Mouse (Mus musculus): ENCODE results near the gene Prkca.
A peak's percentile ranks its signal among the peaks of the same experiment; 100 is the strongest.

Gene Prkca

GRCm38 (mm10) chr11:108064401-108064800 lies 279.3 kb downstream of the Prkca start:
- DNase-seq (ENCODE audit: low spot score) = no peak

DNA sequence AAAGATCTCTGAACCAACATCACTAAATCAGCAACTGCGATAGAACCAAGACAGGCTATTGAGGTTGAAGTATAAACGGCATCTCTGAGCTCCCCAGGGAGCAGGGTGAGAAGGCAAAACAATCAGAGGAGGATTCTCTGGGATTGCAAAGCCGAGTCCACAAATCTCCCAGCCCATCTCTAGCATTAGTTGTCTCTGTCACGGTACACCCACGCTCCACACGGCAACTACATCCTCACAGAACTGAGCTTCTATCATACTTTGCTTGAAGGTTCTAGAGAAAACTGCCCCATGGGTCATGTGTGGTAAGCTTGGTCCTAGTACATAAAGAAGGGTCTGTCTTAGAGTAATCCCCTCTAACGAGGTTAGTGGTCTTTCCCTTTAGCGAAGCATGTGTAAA lies 280.6 kb downstream of the Prkca start:
- DNase-seq (ENCODE audit: low spot score) = no peak

DNA sequence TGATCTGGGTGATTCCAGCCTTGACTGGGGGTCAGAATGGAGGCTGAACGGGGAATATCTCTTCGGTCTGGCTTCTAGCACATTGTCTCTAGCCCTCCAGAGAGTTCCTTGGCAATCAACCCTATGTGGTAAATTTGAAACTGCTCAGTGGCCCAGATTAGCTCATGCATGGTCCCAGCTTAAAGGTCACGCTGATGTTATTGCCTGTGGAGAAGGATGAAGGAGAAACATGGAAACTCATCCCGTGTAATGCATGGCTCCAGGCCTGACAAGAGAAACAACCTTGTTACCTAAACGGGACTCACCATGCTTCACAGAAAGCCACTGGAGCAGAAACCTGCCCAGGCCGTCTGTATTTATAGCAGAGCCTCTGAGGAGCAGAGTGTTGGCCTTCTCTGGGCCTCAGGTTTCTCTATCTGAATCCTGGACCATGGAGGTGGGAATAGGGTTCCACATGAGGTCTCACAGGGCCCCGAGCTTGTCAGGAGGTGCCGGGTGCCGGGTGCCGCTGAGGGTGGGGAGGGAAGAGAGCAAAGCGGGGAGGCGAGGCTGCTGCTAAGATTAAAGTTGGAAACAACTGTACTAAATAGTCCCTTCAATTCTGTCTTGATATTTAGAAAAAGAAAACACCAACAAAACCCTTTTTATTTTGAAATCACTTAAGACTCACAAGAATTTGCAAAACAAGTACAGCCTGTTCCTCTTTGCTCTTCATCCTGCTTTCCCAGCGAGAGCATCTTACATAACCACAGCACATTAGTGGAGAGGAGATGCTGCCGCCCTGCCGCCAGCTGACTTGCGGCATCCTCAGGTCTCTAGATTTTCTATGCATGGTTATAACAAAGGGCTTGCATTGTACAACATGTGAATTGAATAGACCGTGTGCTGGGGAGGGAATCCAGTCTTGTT lies 281.9 kb downstream of the Prkca start:
- no peak for DNase-seq (ENCODE audit: low spot score)

- no peak for DNase-seq (ENCODE audit: low spot score)
Measured at GRCm38 (mm10) chr11:108057138-108057537, 286.6 kb downstream of the Prkca start.

DNA sequence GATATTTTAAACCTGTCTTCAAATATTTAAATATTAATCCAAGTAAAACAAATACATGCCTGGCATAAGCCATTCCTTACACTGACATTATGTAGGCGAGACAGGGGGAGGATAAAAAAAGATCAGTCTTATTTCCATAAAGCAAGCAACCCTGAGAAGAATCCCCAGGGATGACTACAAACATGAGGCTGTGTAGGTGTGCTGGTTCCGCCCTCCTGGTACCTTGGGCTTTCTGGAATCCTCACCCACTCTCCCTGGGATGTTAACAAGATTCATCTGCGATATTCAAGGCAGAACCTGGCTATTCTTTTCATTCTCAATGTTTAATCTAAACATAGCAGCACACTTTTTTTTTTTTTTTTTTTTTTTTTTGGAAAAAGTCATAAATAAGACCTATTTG lies 289.1 kb downstream of the Prkca start:
- no peak for DNase-seq (ENCODE audit: low spot score)

DNA sequence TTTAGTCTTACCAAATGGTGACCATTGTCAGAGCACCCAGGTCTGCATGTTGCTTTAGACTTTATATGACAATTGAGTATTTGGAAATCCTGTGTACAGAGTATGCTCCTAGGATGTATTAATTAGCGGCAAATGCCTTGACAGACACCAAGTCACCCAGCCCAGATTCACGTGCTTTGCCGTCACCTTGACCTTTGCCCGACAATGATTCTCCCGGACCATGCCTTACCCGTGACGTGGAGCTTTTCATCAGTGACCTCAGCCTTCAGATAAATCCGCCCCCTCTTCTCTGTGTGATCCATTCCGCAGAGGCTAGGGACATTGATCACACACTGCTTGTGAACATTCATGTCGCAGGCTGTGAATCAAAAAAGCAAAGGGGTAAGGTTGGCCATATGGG lies 290.0 kb downstream of the Prkca start:
- no peak for DNase-seq (ENCODE audit: low spot score)

GRCm38 (mm10) chr11:108041669-108042068 lies 302.1 kb downstream of the Prkca start:
- no peak for DNase-seq (ENCODE audit: low spot score)

GRCm38 (mm10) chr11:108040823-108041222 lies 302.9 kb downstream of the Prkca start:
- no peak for DNase-seq (ENCODE audit: low spot score)

DNA sequence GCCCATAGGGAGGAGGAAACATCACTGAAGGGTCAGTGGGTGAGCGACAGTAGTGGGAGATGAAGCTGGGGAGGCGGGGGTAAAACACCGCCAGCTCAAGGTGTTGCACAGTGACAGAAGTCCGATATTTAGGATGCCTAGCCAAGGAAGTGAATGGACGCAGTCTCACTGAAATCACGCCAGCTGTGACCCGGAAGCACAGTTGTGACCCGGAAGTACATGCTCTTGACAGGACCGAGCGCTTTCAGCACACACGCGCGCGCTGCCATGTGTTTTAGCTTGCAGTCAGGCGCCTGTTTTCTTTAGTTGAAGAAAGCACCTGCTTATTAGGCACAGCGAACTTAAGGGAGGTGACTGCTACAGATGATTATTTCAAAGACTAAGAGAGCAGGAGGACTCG lies 304.0 kb downstream of the Prkca start:
- DNase-seq (ENCODE audit: low spot score) = no peak

DNA sequence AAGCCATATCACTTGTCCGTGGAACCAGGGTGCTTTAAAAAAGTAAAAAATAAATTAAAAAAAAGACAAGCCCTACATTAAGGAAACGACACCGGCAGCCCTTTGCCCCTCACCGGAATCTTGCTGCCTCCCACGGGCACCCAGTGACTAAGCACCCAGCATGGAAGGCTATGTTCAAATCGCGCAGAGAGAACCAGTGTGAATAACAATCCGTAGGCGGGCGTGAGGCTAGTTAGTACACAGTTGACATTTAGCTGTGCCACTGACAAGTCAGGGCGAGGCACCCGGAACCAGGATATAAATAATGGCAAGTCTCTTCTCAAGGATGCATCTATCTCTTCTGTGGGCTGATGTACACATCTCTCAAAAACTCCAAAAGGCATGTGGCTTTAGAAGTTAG lies 304.7 kb downstream of the Prkca start:
- DNase-seq (ENCODE audit: low spot score) = no peak

DNA sequence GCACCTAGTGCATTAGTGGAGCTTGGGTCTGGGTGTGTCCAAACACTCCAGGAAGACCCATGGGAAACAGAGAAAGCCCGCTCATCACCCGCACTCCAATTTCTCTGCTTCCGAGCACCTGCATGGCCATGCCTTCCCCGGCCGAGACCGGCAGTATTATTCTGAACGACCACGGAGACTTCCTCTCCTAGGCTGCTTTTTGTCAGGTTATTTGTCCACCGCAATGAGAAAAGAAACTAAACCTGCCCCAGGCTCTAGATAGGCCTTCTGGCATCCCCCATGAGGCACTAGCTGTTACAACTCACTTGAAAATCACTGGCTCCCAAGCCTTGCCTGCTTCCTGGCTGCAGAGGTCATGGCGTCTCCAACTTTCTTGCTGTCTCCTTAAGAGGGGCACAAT lies 307.4 kb downstream of the Prkca start:
- DNase-seq (ENCODE audit: low spot score) = no peak

DNA sequence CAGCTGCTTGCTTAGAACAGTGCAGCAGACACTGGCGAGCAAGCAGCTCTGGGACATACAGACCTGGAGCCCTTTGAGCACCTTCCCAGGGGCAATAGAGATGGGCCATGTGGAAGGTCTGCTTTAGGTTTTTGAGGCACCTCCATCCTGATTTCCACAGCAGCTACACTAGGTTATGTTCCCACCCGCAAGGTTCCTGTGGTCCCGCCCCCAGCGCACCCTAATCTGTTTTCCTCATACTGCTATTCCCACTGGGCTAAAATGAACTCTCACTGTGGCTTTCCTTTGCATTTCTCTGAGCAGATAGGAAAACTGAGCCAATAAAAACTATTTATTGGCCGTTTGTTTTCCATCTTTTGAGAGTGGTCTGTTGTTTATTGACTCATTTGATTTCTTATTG lies 308.0 kb downstream of the Prkca start:
- no peak for DNase-seq (ENCODE audit: low spot score)

DNA sequence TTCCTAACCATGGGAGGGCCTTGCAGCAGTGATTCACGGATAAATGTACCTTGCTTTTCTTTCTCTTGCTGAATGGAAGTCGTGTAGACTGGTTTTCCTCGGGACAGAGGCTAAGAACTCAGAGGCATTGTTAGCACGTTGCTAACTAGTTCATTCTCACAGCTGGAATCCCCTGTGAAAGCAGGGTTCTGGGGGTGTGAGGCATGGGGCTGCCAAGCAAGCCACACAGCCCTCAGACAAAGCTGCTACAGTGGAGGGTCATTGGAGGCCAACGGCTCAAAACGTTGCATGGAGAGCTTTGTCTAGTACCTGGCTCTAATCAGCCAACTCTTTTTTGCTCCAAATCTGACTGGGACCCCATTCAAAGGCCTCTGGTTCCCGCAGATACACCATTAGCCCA lies 309.4 kb downstream of the Prkca start:
- no peak for DNase-seq (ENCODE audit: low spot score)

DNA sequence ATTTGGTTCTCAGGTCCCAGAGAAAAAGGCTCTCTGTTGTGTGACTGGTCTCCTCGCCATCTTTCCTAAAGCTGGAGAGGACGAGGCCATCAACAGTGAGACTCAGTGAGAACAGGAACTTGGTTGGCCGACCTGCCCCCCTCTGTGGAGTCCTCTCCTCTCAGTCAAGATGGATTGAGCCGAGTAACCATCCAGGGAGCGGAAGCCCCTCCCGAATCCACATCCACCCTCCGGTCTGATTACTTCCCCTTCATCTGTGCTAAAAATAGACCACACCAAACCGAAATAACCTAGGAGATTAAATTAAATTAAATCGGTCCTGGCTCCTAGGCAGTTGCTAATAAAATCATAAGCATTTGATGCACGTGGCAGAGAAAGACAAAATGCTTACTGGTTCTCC lies 311.2 kb downstream of the Prkca start:
- no peak for DNase-seq (ENCODE audit: low spot score)

GRCm38 (mm10) chr11:108030956-108031604 lies 312.6 kb downstream of the Prkca start:
- DNase-seq (ENCODE audit: low spot score) = peak; percentile 53

DNA sequence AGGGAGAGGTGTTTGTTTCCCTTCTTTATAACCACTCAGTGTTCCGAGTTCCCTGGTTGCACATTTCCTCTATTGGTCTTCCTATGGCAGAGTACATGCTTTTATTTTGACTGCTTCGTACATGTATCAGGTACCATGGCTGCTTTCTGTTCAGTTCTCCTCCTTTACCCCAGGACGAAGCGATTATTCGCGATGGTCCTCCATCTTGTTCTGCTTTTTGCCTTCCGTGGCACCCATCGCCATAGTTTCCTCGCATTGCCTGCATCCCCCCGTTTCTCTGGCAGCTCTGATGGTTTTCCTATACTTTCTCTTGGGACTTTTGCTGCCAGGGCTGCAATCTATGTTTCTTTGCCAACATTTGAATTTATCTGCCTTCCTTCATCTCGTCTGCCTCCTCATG lies 314.4 kb downstream of the Prkca start:
- DNase-seq (ENCODE audit: low spot score) = no peak

- DNase-seq (ENCODE audit: low spot score) = peak; percentile 23
Measured at GRCm38 (mm10) chr11:108028398-108028797, 315.3 kb downstream of the Prkca start.

- DNase-seq (ENCODE audit: low spot score) = peak; percentile 31
Measured at GRCm38 (mm10) chr11:108025726-108026425, 317.9 kb downstream of the Prkca start.

GRCm38 (mm10) chr11:108023188-108023587 lies 320.5 kb downstream of the Prkca start:
- no peak for DNase-seq (ENCODE audit: low spot score)

DNA sequence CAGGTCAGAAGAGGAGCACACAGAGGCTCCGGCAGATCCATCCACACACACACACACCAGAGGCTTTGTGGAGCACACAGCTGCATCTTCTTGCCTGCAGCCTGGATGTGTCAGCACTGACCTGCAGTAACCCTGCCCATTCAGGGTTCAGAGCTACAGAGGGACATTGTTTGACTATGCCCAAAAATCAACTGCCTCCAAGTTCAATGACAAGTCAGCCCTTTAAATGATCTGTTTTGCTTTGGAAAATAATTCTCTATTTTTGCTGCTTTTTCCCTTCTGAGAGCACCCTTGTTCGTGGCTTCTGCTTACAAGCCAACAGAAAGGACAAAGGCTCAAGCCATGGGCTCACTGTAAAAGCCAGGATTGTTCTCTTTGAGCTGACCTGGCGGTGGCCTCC lies 322.8 kb downstream of the Prkca start:
- no peak for DNase-seq (ENCODE audit: low spot score)

- no peak for DNase-seq (ENCODE audit: low spot score)
Measured at GRCm38 (mm10) chr11:108015284-108015683, 328.4 kb downstream of the Prkca start.

DNA sequence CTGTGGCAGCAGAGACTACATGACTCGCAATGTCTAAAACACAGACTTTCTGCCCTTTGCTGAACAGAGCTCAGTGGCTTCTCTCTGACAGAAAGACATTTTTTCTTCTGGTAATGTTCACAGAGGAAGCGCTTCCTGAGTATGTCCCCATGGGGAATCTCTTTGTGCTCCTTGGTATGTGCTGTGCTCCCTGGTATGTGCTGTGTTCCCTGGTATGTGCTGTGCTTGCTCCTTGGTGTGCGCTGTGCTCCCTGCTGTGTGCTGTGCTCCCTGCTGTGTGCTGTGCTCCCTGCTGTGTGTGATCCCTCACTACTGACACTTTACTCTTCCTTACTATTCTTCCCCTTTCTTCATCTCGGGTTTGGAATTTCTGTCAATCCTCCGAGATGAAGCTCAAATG lies 330.3 kb downstream of the Prkca start:
- no peak for DNase-seq (ENCODE audit: low spot score)

GRCm38 (mm10) chr11:108010465-108010864 lies 333.3 kb downstream of the Prkca start:
- DNase-seq (ENCODE audit: low spot score) = no peak

All from ovary, postnatal 36 days (tissue).